Mouse (Mus musculus) thymus, postnatal 36 days (tissue): ENCODE measurements around the gene Nrxn2.
A peak's percentile ranks its signal among the peaks of the same experiment; 100 is the strongest.

Experiments
- DNase-seq, 2 experiments: peaks; one replicate each; pipeline ENCODE4 v3.0.0; 2022; ENCODE audit warnings: mixed read lengths in 2 of 2

Gene Nrxn2

GRCm38 (mm10) chr19:6544712-6545111 is 126.2 kb downstream of the Nrxn2 start:
- no peak for DNase-seq

GRCm38 (mm10) chr19:6545481-6545880 is 127.0 kb downstream of the Nrxn2 start:
- no peak for DNase-seq

GRCm38 (mm10) chr19:6546096-6546495 is 127.6 kb downstream of the Nrxn2 start:
- no peak for DNase-seq

GRCm38 (mm10) chr19:6547801-6548200 is 129.3 kb downstream of the Nrxn2 start:
- DNase-seq, result no peak

- DNase-seq, result no peak
These were observed 130.2 kb downstream of the Nrxn2 start for GRCm38 (mm10) chr19:6548431-6549410.

GRCm38 (mm10) chr19:6549566-6549965 is 131.0 kb downstream of the Nrxn2 start:
- no peak for DNase-seq

GRCm38 (mm10) chr19:6551215-6551614 is 132.7 kb downstream of the Nrxn2 start:
- DNase-seq, result no peak

GRCm38 (mm10) chr19:6552302-6553028 is 133.9 kb downstream of the Nrxn2 start:
- peak; percentile 52 to 60 for DNase-seq

GRCm38 (mm10) chr19:6553174-6553573 is 134.6 kb downstream of the Nrxn2 start:
- DNase-seq, result no peak

GRCm38 (mm10) chr19:6553819-6554582 is 135.5 kb downstream of the Nrxn2 start:
- DNase-seq, result peak in 1 of 2 experiments; percentile 25

GRCm38 (mm10) chr19:6559576-6559975 is 141.0 kb downstream of the Nrxn2 start:
- no peak for DNase-seq

GRCm38 (mm10) chr19:6560246-6560815 is 141.8 kb downstream of the Nrxn2 start:
- no peak for DNase-seq

GRCm38 (mm10) chr19:6565136-6565535 is 146.6 kb downstream of the Nrxn2 start:
- DNase-seq, result no peak

- DNase-seq, result no peak
These were observed 147.9 kb downstream of the Nrxn2 start for GRCm38 (mm10) chr19:6566450-6566849.

GRCm38 (mm10) chr19:6569021-6569420 is 150.5 kb downstream of the Nrxn2 start:
- DNase-seq, result no peak

GRCm38 (mm10) chr19:6569561-6569960 is 151.0 kb downstream of the Nrxn2 start:
- DNase-seq, result no peak

GRCm38 (mm10) chr19:6571476-6571875 is 152.9 kb downstream of the Nrxn2 start:
- no peak for DNase-seq

GRCm38 (mm10) chr19:6572001-6572400 is 153.5 kb downstream of the Nrxn2 start:
- DNase-seq, result no peak
